Mouse (Mus musculus) midbrain, embryonic 16.5 days (tissue): ENCODE results near the gene Gprc5d. TPM values are rescaled to one million over a fixed set of nuclear protein-coding genes. Genes with fewer than 3 reads are reported as not detected.

Experiments
- ATAC-seq: fragments of 200-750 bp; cut with Nextera tagmentation; 2 replicates; pipeline ENCODE4 v1.8.0; 2017; ENCODE audit warnings: moderate TSS enrichment
- H3K27ac ChIP-seq: fragments of 300-500 bp; sonication (generic); 2 replicates; pipeline ENCODE4 v1.5.1; 2014; ENCODE audit warnings: mild to moderate bottlenecking, low read length, mixed read lengths
- H3K27me3 ChIP-seq: fragments of 300-500 bp; sonication (generic); 2 replicates; pipeline ENCODE4 v1.6.1; 2014; ENCODE audit warnings: low read depth, low read length, mixed read lengths; ENCODE audit not compliant: control insufficient read depth, insufficient read depth
- H3K36me3 ChIP-seq: fragments of 300-500 bp; sonication (generic); 2 replicates; pipeline ENCODE4 v1.6.1; 2014; ENCODE audit warnings: mild to moderate bottlenecking, low read length, moderate library complexity, mixed read lengths; ENCODE audit not compliant: control insufficient read depth, insufficient read depth
- H3K4me1 ChIP-seq: fragments of 300-500 bp; sonication (generic); 2 replicates; pipeline ENCODE4 v1.6.1; 2014; ENCODE audit warnings: mild to moderate bottlenecking, low read length, mixed read lengths; ENCODE audit not compliant: control insufficient read depth, insufficient read depth
- H3K4me2 ChIP-seq: fragments of 300-500 bp; sonication (generic); 2 replicates; pipeline ENCODE4 v1.6.1; 2014; ENCODE audit warnings: mild to moderate bottlenecking, low read length, mixed read lengths
- H3K4me3 ChIP-seq: fragments of 300-500 bp; sonication (generic); 2 replicates; pipeline ENCODE4 v1.5.1; 2014; ENCODE audit warnings: low read depth, mild to moderate bottlenecking, low read length, moderate library complexity, mixed read lengths
- H3K9ac ChIP-seq: fragments of 300-500 bp; sonication (generic); 2 replicates; pipeline ENCODE4 v1.6.1; 2014; ENCODE audit warnings: low read depth, low read length, mixed read lengths
- H3K9me3 ChIP-seq: fragments of 300-500 bp; sonication (generic); replicated peaks from 2 replicates; pipeline ENCODE4 v1.6.1; 2014; ENCODE audit warnings: mild to moderate bottlenecking, low read length, mixed read lengths; ENCODE audit not compliant: control insufficient read depth, poor library complexity, severe bottlenecking
- WGBS: fragments of 180-500 bp; shearing (Covaris S2); extraction: QIAGEN DNeasy Blood & Tissue Kit; methylation state at CpG from one replicate; pipeline ENCODE4 v1.1.7; 2014; 5-methylcytosine and 5-hydroxymethylcytosine counted together
- polyA plus RNA-seq: library from polyadenylated mRNA; unstranded; fragments of >200 nt; fragmentation: Nextera tagmentation; extraction: Ambion mirVana; gene quantifications from 2 replicates; pipeline ENCODE4 v1.2.1, GENCODE M21; 2015

Gene Gprc5d
- not detected in 2 replicates for polyA plus RNA-seq

DNA sequence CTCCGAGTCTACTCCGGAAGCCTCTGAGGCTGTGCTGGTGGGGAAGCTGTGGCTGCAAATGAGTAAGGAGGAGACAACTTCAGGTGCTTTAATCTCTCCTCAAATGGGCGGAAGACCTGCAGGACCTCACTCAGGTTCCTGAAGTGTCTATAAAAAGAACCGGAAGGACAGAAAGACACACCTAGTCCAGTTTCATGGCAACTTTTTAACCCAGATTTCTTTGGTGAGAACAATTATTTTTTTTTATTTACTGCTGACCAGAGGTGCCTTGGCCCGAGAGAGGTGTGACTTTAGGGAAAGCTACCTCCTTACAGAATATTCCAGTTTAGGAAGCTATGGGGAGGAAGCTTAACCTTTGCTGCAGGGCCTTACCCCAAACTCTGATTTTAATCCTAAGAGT is at the start of gene Gprc5d:
Gene Gprc5d, minus strand, starts transcription at position 101 of the 400 bp plus-strand sequence.
- Histone ChIP-seq H3K36me3 (no peaks in the 10 kb centered on the region), H3K4me2 (no peak within 1 kb of the TSS), H3K9ac (no peak within 1 kb of the TSS), H3K27me3 (peaks cover 7% of the 10 kb centered on the region), H3K4me1 (peaks cover 2% of the 10 kb centered on the region; the same call in 1 of the 2 replicates), H3K27ac (no peak within 1 kb of the TSS), H3K4me3 (no peak within 1 kb of the TSS), H3K9me3 (no peaks in the 10 kb centered on the region)
- 92% methylated on average over 5 of the region's 5 CpGs for WGBS
- ATAC-seq = no peak

DNA sequence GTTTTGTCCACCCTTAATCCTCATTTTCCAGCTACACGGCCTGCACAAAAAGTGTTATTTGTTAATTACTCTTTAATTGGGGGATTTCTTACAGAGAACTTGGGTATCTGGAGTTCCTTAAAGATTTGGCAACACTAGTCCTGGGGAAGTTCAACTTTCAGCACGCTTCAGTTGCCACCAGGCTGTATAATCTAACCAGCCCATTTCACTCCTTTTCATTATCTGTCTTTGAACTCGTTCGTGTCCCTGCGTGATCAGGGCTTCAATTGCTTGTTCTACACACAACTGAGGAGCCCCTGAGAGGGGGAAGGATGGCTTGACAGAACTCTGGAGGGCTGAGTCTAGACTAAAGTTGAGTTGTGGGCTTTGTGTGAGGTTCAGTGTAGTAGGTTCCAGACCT is 48.6 kb upstream of the Gprc5d start:
- H3K36me3 ChIP-seq = no peaks in the 10 kb centered on the region
- no peak overlapping the region for H3K4me2 ChIP-seq
- WGBS = 48% methylated on average over 5 of the region's 5 CpGs
- H3K9me3 ChIP-seq = no peaks in the 10 kb centered on the region
- H3K27ac ChIP-seq = no peak overlapping the region
- H3K4me1 ChIP-seq = peaks cover 2% of the 10 kb centered on the region; the same call in 1 of the 2 replicates
- peaks cover 3% of the 10 kb centered on the region; the same call in 1 of the 2 replicates for H3K27me3 ChIP-seq
- H3K4me3 ChIP-seq = no peak overlapping the region
- no peak for ATAC-seq
- H3K9ac ChIP-seq = no peak overlapping the region

DNA sequence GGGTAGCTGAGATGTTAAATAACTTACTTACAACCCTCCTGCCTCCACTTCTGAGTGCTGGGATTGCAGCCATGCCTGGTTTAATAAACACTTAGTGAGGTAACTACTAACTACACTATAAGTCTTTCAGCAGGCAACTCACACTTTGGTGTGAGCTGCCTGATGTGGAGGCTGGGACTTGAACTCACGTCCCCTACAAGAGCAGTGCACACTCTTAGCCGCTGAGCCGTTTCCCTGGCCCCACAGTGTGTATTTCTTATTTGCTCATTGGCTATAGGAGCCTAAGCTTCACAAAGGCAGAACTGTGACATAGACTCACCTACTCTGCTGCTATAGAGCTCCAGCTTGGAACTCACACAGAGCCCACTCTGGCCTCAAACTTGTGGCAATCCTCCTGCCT is 48.2 kb upstream of the Gprc5d start:
- Histone ChIP-seq H3K4me1 (peaks cover 2% of the 10 kb centered on the region; the same call in 1 of the 2 replicates), H3K36me3 (no peaks in the 10 kb centered on the region), H3K4me3 (no peak overlapping the region), H3K9me3 (no peaks in the 10 kb centered on the region), H3K4me2 (no peak overlapping the region), H3K9ac (no peak overlapping the region), H3K27me3 (peaks cover 3% of the 10 kb centered on the region; the same call in 1 of the 2 replicates), H3K27ac (no peak overlapping the region)
- WGBS = 95% methylated on average over 3 of the region's 3 CpGs
- ATAC-seq = no peak

DNA sequence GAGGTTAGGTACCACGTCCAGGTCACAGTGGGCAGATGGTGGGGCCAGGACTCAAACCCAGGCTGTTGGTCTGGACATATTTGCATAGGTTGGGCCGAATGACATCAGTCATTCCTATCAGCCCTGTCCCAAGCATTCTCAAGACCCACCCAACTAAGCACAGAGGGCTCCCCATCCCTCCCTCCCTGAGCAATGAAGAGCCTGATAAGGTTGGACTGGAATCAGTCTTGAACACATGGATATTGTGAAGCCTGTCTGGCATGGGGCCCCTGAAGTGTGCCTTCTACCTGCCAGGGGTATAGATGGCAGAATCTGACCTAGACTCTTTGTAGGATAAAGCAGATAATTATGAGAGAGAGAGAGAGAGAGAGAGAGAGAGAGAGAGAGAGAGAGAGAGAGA is 47.6 kb upstream of the Gprc5d start:
- ATAC-seq = no peak
- no peak overlapping the region for H3K4me3 ChIP-seq

DNA sequence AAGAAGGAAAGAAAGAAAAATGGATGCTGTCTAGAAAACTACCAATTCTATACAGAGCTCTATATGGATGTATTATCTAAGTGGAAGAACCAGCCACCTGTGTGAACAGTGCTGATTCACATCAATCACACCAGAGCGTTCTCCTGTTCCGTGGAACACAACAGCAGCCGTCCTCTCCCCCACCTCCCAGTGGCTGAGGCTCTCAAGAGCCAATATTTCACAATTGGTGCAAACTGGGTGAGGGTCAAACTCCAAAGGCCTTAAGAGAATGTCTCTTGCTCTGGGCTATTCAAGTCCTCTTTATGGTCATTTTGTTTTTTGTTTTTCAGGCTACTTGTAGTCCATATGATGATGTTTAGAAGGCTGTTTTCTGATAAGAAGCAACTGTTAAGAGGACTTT is 47.1 kb upstream of the Gprc5d start:
- H3K9ac ChIP-seq = no peak overlapping the region
- H3K4me3 ChIP-seq = no peak overlapping the region
- no peak overlapping the region for H3K27ac ChIP-seq
- H3K4me1 ChIP-seq = peaks cover 2% of the 10 kb centered on the region; the same call in 1 of the 2 replicates
- 94% methylated on average over 3 of the region's 3 CpGs for WGBS
- H3K27me3 ChIP-seq = peaks cover 3% of the 10 kb centered on the region; the same call in 1 of the 2 replicates
- no peak for ATAC-seq
- H3K9me3 ChIP-seq = no peaks in the 10 kb centered on the region
- H3K4me2 ChIP-seq = no peak overlapping the region
- H3K36me3 ChIP-seq = no peaks in the 10 kb centered on the region

More for the DNA sequence above, 47.6 kb upstream of the Gprc5d start:
- Histone ChIP-seq H3K4me2 (no peak overlapping the region), H3K27ac (no peak overlapping the region), H3K36me3 (no peaks in the 10 kb centered on the region), H3K9me3 (no peaks in the 10 kb centered on the region), H3K4me1 (peaks cover 2% of the 10 kb centered on the region; the same call in 1 of the 2 replicates), H3K27me3 (peaks cover 3% of the 10 kb centered on the region; the same call in 1 of the 2 replicates), H3K9ac (no peak overlapping the region)
- 84% methylated on average over 2 of the region's 2 CpGs for WGBS

DNA sequence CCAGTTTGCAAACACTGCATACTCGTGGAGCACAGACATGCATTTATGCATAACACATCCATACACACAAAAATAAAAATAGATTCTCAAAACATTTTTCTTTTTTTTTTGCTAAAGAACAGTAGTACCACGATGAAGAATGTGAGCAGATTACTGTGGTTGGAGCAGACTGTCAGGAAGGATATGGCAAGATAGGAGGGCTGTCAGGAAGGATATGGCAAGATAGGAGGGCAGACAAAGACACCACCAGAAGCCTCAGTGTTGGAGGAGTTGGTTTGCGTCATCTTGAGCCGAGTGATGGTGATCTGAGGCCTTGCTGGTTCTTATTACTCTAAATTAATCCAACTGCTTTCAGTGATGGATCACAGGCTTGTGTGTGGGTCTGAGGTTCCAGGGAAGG is 44.8 kb upstream of the Gprc5d start:
- H3K9me3 ChIP-seq = no peaks in the 10 kb centered on the region
- no peak for ATAC-seq
- no peaks in the 10 kb centered on the region for H3K36me3 ChIP-seq
- 80% methylated on average over 4 of the region's 4 CpGs for WGBS
- no peaks in the 10 kb centered on the region for H3K4me1 ChIP-seq
- no peak overlapping the region for H3K27ac ChIP-seq
- H3K9ac ChIP-seq = no peak overlapping the region
- H3K27me3 ChIP-seq = peaks cover 3% of the 10 kb centered on the region; the same call in 1 of the 2 replicates
- H3K4me2 ChIP-seq = no peak overlapping the region
- H3K4me3 ChIP-seq = no peak overlapping the region

DNA sequence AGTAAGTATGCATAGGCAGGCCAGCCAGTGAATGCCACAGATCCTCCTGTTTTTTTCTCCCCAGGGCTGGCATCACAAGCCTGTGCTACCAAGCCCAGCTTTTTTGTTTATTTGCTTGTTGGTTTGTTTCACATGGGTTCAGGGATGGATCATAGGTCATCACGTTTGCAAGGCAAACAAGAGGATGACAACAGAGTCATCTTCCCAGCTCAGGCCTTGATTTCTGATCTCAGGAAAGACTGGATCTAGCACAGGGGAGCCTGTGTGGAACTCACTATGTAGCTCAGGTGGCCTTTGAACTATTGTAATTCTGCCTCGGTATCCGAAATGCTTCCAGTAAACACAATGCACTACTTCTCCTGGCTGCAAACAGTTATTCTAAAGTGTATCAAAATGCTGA is 44.2 kb upstream of the Gprc5d start:
- H3K9ac ChIP-seq = no peak overlapping the region
- H3K27me3 ChIP-seq = peaks cover 3% of the 10 kb centered on the region; the same call in 1 of the 2 replicates
- no peaks in the 10 kb centered on the region for H3K4me1 ChIP-seq
- no peak overlapping the region for H3K27ac ChIP-seq
- no peaks in the 10 kb centered on the region for H3K9me3 ChIP-seq
- H3K4me3 ChIP-seq = no peak overlapping the region
- H3K36me3 ChIP-seq = no peaks in the 10 kb centered on the region
- no peak for ATAC-seq
- WGBS = 90% methylated on average over 3 of the region's 3 CpGs
- H3K4me2 ChIP-seq = no peak overlapping the region

DNA sequence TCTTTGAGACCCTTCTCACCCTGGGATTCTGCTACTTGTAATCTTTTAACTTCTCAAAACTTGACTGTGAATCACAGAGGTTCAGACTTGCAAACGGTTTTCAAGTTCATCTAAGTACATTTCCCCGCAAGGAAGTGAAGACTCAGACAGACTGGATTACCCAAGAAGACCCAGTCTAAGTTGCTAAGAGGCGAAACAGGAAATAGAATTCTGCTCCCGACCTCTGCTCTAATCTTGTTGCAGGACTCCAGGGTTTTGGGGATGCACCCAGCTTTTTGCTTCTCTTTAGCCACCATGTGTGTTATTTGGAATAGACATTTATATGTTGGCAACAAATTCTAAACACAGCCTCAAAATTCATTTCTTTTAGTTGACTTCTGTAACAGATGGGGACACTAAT is 43.3 kb upstream of the Gprc5d start:
- no peaks in the 10 kb centered on the region for H3K9me3 ChIP-seq
- WGBS = 88% methylated on average over 4 of the region's 4 CpGs
- H3K27me3 ChIP-seq = peaks cover 3% of the 10 kb centered on the region; the same call in 1 of the 2 replicates
- ATAC-seq = no peak
- H3K4me1 ChIP-seq = no peaks in the 10 kb centered on the region
- no peak overlapping the region for H3K9ac ChIP-seq
- H3K36me3 ChIP-seq = no peaks in the 10 kb centered on the region
- no peak overlapping the region for H3K4me2 ChIP-seq
- no peak overlapping the region for H3K4me3 ChIP-seq
- no peak overlapping the region for H3K27ac ChIP-seq

DNA sequence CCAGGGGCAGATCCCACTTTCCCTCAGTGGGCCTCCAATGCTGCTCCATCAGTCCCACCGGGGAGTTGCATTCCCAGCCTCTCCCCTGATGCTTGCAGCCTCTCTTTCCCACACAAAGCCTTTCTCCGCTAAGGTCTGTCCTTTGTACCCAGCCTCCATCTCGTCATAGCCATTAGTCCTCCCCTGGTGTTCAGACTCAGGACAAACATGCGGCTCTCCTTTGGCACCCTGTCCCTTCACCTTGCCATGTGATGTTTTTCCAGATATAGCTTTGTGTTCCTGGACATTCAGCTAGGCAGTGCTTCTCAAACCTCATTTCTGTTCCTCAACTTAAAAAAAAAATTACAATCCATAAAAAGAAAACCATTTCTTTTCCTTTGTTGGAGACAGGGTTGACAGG is 40.4 kb upstream of the Gprc5d start:
- Histone ChIP-seq H3K4me2 (no peak overlapping the region), H3K9ac (no peak overlapping the region), H3K4me1 (no peaks in the 10 kb centered on the region), H3K9me3 (no peaks in the 10 kb centered on the region), H3K36me3 (no peaks in the 10 kb centered on the region), H3K27ac (no peak overlapping the region), H3K27me3 (no peaks in the 10 kb centered on the region), H3K4me3 (no peak overlapping the region)
- 36% methylated on average over 4 of the region's 4 CpGs for WGBS
- ATAC-seq = no peak
